Mouse (Mus musculus) liver, embryonic 14.5 days (tissue): ENCODE results near the gene Trp53bp2. TPM values are rescaled to one million over a fixed set of nuclear protein-coding genes. Genes with fewer than 3 reads are reported as not detected.
A peak's percentile ranks its signal among the peaks of the same experiment; 100 is the strongest.

Source experiments
- ATAC-seq: fragments of 200-750 bp; cut with Nextera tagmentation; 2 replicates; pipeline ENCODE4 v1.8.0; 2017; ENCODE audit warnings: moderate number of reproducible peaks, mild to moderate bottlenecking, moderate library complexity; ENCODE audit not compliant: insufficient read depth
- DNase-seq, 3 experiments: peaks; one replicate each; pipeline ENCODE4 v3.0.0-alpha.2; 2012 to 2013; ENCODE audit warnings: low read depth in 3 of 3, low spot score in 3 of 3
- H3K27ac ChIP-seq: fragments of 300-500 bp; sonication (generic); 2 replicates; pipeline ENCODE4 v1.5.1; 2014; ENCODE audit warnings: moderate library complexity, mild to moderate bottlenecking, control low read depth, inconsistent platforms
- H3K27me3 ChIP-seq: fragments of 300-500 bp; sonication (generic); 2 replicates; pipeline ENCODE4 v1.6.1; 2014; ENCODE audit warnings: mild to moderate bottlenecking, low read length, moderate library complexity; ENCODE audit not compliant: control insufficient read depth, insufficient read depth
- H3K36me3 ChIP-seq: fragments of 300-500 bp; sonication (generic); replicated peaks from 2 replicates; pipeline ENCODE4 v1.6.1; 2014; ENCODE audit warnings: low read depth; ENCODE audit not compliant: control insufficient read depth, insufficient read depth
- H3K4me1 ChIP-seq, 2 experiments: fragments of 200-500 bp in 1 of 2; fragments of 300-500 bp in 1 of 2; sonication (generic) in 1 of 2; replicated peaks; 2 replicates each; pipeline ENCODE4 v1.6.1; 2012 to 2014; ENCODE audit warnings: antibody characterized with exemption in 1 of 2, inconsistent platforms in 1 of 2, low read length in 1 of 2; ENCODE audit not compliant: control insufficient read depth in 2 of 2, insufficient read depth in 2 of 2
- H3K4me2 ChIP-seq: fragments of 300-500 bp; sonication (generic); 2 replicates; pipeline ENCODE4 v1.6.1; 2014; ENCODE audit warnings: low read depth, mild to moderate bottlenecking, control low read depth, moderate library complexity
- H3K4me3 ChIP-seq, 2 experiments: fragments of 200-500 bp in 1 of 2; fragments of 300-500 bp in 1 of 2; sonication (generic) in 1 of 2; 2 replicates each; pipeline ENCODE4 v1.5.1; 2012 to 2014; ENCODE audit warnings: low read depth in 2 of 2, low read length in 2 of 2, mild to moderate bottlenecking in 2 of 2, control low read depth in 1 of 2, inconsistent platforms in 1 of 2, moderate library complexity in 1 of 2; ENCODE audit not compliant: insufficient read depth in 1 of 2
- H3K9ac ChIP-seq: fragments of 300-500 bp; sonication (generic); replicated peaks from 2 replicates; pipeline ENCODE4 v1.6.1; 2014; ENCODE audit warnings: mild to moderate bottlenecking, control low read depth, moderate library complexity
- H3K9me3 ChIP-seq: fragments of 300-500 bp; sonication (generic); 2 replicates; pipeline ENCODE4 v1.6.1; 2016; ENCODE audit warnings: low read length, mixed read lengths; ENCODE audit not compliant: control insufficient read depth
- CTCF ChIP-seq: IDR thresholded peaks from 2 replicates; pipeline ENCODE4 v1.5.1; 2016; ENCODE audit warnings: antibody characterized with exemption, low read depth, control low read depth
- EP300 ChIP-seq: IDR thresholded peaks from 2 replicates; pipeline ENCODE4 v1.6.1; 2016; ENCODE audit warnings: antibody characterized with exemption, low read depth
- WGBS: fragments of 180-500 bp; shearing (Covaris S2); extraction: QIAGEN DNeasy Blood & Tissue Kit; methylation state at CpG from one replicate; pipeline ENCODE4 v1.1.7; 2014; ENCODE audit not compliant: insufficient replicate concordance; 5-methylcytosine and 5-hydroxymethylcytosine counted together
- polyA plus RNA-seq, 2 experiments: library from polyadenylated mRNA; depleted of rRNA in 1 of 2; stranded (reverse) in 1 of 2; unstranded in 1 of 2; fragments of >200 nt; fragmentation: Nextera tagmentation in 1 of 2; extraction: Ambion mirVana in 1 of 2; gene quantifications; 2 replicates each; pipeline versions ENCODE4 v1.2.1 to v1.2.3; 2012 to 2014

Trp53bp2 gene
- polyA plus RNA-seq, 2 experiments = 2.5 to 2.7 TPM

DNA sequence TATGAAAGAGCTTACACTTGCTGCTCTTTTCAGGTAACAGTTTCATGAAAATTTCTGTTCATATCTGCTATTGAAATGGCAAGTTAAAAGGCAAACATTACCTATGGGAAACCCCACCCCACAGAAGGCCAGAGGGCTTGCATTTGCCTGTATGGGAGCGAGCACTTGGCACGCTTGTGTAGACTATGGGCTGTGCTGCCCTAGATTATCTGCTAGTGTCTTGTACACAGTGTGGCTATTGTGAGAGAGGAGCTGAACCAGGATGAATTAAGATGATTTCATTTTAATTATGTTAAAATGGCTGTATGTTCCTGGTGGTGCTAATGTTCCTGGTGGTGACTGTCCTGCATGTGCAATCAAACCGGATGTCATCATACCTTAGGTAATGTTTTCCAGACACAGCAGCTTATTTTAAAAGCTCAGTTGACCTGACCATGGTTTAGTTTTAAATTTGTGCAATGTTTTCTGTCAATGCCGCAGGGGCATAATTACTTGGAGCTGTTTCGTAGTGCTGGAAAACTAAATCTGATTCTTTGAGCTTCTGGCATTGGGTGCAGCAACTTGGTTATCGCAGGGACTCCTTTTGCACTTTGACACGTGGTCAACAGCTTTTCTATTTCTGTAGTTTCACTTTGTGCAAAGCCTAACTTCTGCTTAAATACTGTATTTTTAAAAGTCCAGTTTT, 3.8 kb downstream of the Trp53bp2 start:
- Histone ChIP-seq H3K4me2 (peak overlapping the region; percentile 36; the same call in 1 of the 2 replicates), H3K36me3 (no peaks in the 10 kb centered on the region), H3K27me3 (no peaks in the 10 kb centered on the region), H3K4me1 (peaks cover 4 to 11% of the 10 kb centered on the region in 2 experiments; a peak in 3 of 4 replicates), H3K9ac (no peak overlapping the region; the same call in 1 of the 2 replicates), H3K9me3 (no peaks in the 10 kb centered on the region), H3K27ac (no peak overlapping the region), H3K4me3 (no peak overlapping the region)
- ATAC-seq (no peak), DNase-seq (no peak)
- TF ChIP-seq CTCF (no peak), EP300 (no peak)
- 55% methylated on average over 7 of the region's 7 CpGs for WGBS

DNA sequence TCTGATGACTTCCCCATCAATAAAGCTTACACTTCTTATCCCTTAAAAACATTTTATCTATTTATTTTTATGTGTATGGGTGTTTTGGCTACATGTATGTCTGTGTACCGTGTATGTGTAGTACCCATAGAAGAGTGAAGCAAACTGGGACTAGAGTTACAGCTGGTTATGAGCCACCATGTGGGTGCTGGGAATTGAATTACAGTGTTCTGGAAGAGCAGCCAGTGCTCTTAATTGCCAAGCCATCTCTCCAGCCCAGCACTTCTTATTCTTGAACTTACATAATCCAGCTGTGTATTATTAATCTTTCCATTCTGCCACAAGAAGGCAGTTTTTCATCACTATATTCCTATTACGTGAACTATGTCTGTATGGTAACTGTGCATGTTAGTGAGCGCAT, 10.5 kb downstream of the Trp53bp2 start:
- WGBS = 77% methylated on average over 3 of the region's 3 CpGs
- DNase-seq (no peak), ATAC-seq (no peak)
- H3K27ac ChIP-seq = no peak overlapping the region
- H3K4me2 ChIP-seq = no peak overlapping the region
- no peak overlapping the region for H3K9ac ChIP-seq
- TF ChIP-seq CTCF (no peak), EP300 (no peak)
- no peak overlapping the region for H3K4me3 ChIP-seq
- H3K4me1 ChIP-seq = no peaks in the 10 kb centered on the region; a peak in 1 of 4 replicates
- no peaks in the 10 kb centered on the region for H3K9me3 ChIP-seq
- H3K36me3 ChIP-seq = no peaks in the 10 kb centered on the region
- no peaks in the 10 kb centered on the region for H3K27me3 ChIP-seq

DNA sequence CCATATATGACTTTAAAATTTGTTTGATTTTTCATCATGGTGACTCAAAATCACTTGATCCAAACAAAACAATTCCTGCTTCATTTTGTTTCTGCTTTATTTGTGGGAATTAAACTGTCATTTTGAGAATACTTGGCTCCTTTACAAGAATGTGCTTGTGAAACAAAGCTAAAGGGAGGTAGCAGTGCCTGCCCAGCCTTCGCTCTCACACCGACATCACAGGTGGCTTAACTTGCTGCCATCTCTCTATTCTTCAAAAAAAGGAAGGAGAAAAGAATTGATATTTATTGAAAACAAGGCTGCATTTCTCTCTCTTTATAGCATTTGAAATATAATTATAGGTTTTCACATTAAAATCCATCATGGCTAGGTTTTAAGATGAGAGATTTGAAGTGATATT, 15.3 kb downstream of the Trp53bp2 start:
- Histone ChIP-seq H3K27ac (no peak overlapping the region), H3K9ac (no peak overlapping the region), H3K27me3 (no peaks in the 10 kb centered on the region), H3K36me3 (no peaks in the 10 kb centered on the region), H3K4me1 (peaks cover 0 to 3% of the 10 kb centered on the region in 2 experiments; a peak in 3 of 4 replicates), H3K9me3 (no peaks in the 10 kb centered on the region), H3K4me2 (no peak overlapping the region), H3K4me3 (no peak overlapping the region)
- WGBS = 86% methylated on average over 2 of the region's 2 CpGs
- ATAC-seq = no peak
- no peak for DNase-seq
- no peak for TF ChIP-seq CTCF

DNA sequence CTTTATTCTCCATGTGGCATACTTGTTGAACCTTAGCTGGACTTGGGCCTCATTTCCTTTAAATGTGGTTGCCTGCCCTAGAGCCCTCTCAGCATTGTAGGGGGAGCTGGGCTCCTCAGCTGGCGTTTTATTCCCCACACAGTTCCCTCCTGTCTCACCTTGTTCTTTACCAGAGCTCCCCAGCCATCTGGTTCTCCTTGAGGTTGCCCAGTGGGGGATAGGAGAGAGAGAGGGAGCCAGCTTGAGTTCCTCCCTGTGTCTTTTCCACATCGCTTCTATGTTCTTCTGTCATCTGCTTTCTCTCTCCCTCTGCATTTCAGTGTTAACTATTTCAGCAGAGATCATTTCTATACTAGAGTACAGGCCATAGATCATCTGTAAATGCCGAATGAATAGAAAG, 16.2 kb downstream of the Trp53bp2 start:
- DNase-seq (no peak), ATAC-seq (no peak)
- Histone ChIP-seq H3K9me3 (no peaks in the 10 kb centered on the region), H3K4me2 (no peak overlapping the region), H3K36me3 (no peaks in the 10 kb centered on the region), H3K4me3 (no peak overlapping the region), H3K27ac (no peak overlapping the region), H3K27me3 (no peaks in the 10 kb centered on the region), H3K9ac (no peak overlapping the region), H3K4me1 (peaks cover 0 to 3% of the 10 kb centered on the region in 2 experiments; a peak in 3 of 4 replicates)
- TF ChIP-seq EP300 (no peak), CTCF (no peak)
- whole genome bisulfite sequencing = 57% methylated on average over 3 of the region's 3 CpGs

DNA sequence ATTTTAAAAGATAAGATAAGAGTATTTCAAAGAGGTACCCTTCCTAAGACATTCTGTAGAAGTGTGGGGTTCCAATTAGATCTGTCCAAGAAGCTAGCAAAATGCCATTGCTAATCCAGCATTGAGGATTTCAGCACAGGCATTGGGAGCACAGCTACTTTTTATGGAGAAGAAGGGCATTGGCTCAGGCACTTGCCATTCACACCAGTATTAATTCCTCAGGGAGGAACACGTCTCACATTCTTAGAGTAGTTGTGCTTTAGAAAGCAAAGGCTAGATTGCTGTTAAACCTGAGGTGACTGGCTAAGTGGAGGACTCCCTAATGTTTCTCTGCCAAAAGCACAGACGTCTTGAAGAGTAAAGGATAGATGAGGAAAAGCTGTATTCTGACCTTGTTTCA, 17.5 kb downstream of the Trp53bp2 start:
- Histone ChIP-seq H3K27me3 (no peaks in the 10 kb centered on the region), H3K9me3 (no peaks in the 10 kb centered on the region), H3K9ac (no peak overlapping the region), H3K4me3 (no peak overlapping the region), H3K27ac (no peak overlapping the region), H3K4me2 (no peak overlapping the region), H3K4me1 (peaks cover 0 to 3% of the 10 kb centered on the region in 2 experiments; a peak in 3 of 4 replicates), H3K36me3 (no peaks in the 10 kb centered on the region)
- TF ChIP-seq EP300 = no peak
- no peak for TF ChIP-seq CTCF
- ATAC-seq (no peak), DNase-seq (no peak)
- WGBS = 45% methylated on average over 2 of the region's 2 CpGs
